Mouse (Mus musculus) c-Kit-negative CD71-positive TER-119-positive erythroid progenitor cells, embryonic 14.5 days (primary cell): ENCODE data around the gene Zfp961.
"Not testable (repeated sequence)": the region's sequence is repeated elsewhere in the genome, so short reads cannot be mapped to it uniquely, and the experiment has no call there.

ENCODE experiments used
- DNase-seq: peaks from one replicate; pipeline ENCODE4 v3.0.0-alpha.2; 2013; ENCODE audit warnings: low read depth, low spot score

Zfp961 gene

GRCm38 (mm10) chr8:72017339-72017738, 66.5 kb downstream of the Zfp961 start:
- DNase-seq, result not testable (repeated sequence)

- no peak for DNase-seq
Measured at GRCm38 (mm10) chr8:72018141-72018540, 67.3 kb downstream of the Zfp961 start.

- not testable (repeated sequence) for DNase-seq
Measured at GRCm38 (mm10) chr8:72019022-72019421, 68.2 kb downstream of the Zfp961 start.

GRCm38 (mm10) chr8:72019816-72020215, 69.0 kb downstream of the Zfp961 start:
- no peak for DNase-seq

- DNase-seq, result not testable (repeated sequence)
Measured at GRCm38 (mm10) chr8:72024886-72025285, 74.0 kb downstream of the Zfp961 start.

GRCm38 (mm10) chr8:72032926-72033325, 82.1 kb downstream of the Zfp961 start:
- DNase-seq, result not testable (repeated sequence)

- DNase-seq, result not testable (repeated sequence)
Measured at GRCm38 (mm10) chr8:72040918-72041317, 90.1 kb downstream of the Zfp961 start, which contains the start of gene Olfr372. Olfr372 (plus strand) TSS chr8:72041218.

- DNase-seq, result no peak
Measured at GRCm38 (mm10) chr8:72042493-72042892, 91.7 kb downstream of the Zfp961 start.
